Mouse (Mus musculus): ENCODE measurements around the gene Ywhae. TPM values are rescaled to one million over a fixed set of nuclear protein-coding genes. Genes with fewer than 3 reads are reported as not detected.

Ywhae gene
- total and polyA plus RNA-seq, 3 experiments, result 129 to 1,436 (median 421) TPM

GRCm38 (mm10) chr11:75769206-75769605, 36.5 kb downstream of the Ywhae start:
- dilution Hi-C loops (cut with MboI; ENCODE audit: extremely low pct_ligation_motif_present, extremely low pct_unique_long_range_greater_than_20kb, low sequenced_read_pairs) (no loop called here), in situ Hi-C loops (cut with MboI; ENCODE audit: low pct_ligation_motif_present, low pct_unique_long_range_greater_than_20kb, low sequenced_read_pairs) (no loop called here)
- Histone ChIP-seq H3K9me3 (replicated peaks; ENCODE audit: low read length) (no peaks in the 10 kb centered on the region), H3K27me3 (replicated peaks) (peaks cover 9% of the 10 kb centered on the region), H3K27ac (ENCODE audit: insufficient read depth, low read depth) (no peak overlapping the region), H3K36me3 (replicated peaks in 1 of 2; ENCODE audit: control insufficient read depth in 1 of 2, insufficient read depth in 1 of 2, low read length in 1 of 2) (peaks cover 20 to 40% of the 10 kb centered on the region in 2 experiments), H3K9ac (ENCODE audit: insufficient read depth, low read depth) (no peak overlapping the region), H3K4me3 (replicated peaks in 1 of 3; ENCODE audit: low read depth in 2 of 3, low read length in 2 of 3, poor library complexity in 1 of 3) (no peak overlapping the region), H3K4me2 (ENCODE audit: insufficient read depth, low read depth, poor library complexity, severe bottlenecking) (peak overlapping the region; percentile 24), H3K79me2 (replicated peaks; ENCODE audit: control insufficient read depth, extremely low read depth, insufficient read depth, poor library complexity, severe bottlenecking) (peaks cover 9% of the 10 kb centered on the region), H3K4me1 (ENCODE audit: control insufficient read depth in 1 of 2, insufficient read depth in 2 of 2) (peaks cover 5 to 51% of the 10 kb centered on the region in 2 experiments)
- DNase-seq (ENCODE audit: extremely low read depth), result peak; percentile 90
- TF ChIP-seq CTCF (conservative IDR thresholded peaks at IDR 0.05 in 1 of 2, IDR thresholded peaks at IDR 0.05 in 1 of 2; ENCODE audit: low read depth in 2 of 2, low read length in 2 of 2) (peak in 1 of 2 experiments; percentile 49), POLR2AphosphoS2 (IDR thresholded peaks at IDR 0.05; ENCODE audit: low read depth, low read length) (peak; percentile 51; the same call in 1 of the 2 replicates), BHLHE40 (IDR thresholded peaks at IDR 0.05; ENCODE audit: low read depth, low read length) (no peak), CHD1 (IDR thresholded peaks at IDR 0.05; ENCODE audit: low read depth, low read length) (no peak), TBP (conservative IDR thresholded peaks at IDR 0.05; ENCODE audit: low read depth, low read length) (0 out of 2 replicates have a peak, but pooled peaks have one; percentile 27), ZNF384 (IDR thresholded peaks at IDR 0.05; ENCODE audit: low read depth, low read length) (no peak)

DNA sequence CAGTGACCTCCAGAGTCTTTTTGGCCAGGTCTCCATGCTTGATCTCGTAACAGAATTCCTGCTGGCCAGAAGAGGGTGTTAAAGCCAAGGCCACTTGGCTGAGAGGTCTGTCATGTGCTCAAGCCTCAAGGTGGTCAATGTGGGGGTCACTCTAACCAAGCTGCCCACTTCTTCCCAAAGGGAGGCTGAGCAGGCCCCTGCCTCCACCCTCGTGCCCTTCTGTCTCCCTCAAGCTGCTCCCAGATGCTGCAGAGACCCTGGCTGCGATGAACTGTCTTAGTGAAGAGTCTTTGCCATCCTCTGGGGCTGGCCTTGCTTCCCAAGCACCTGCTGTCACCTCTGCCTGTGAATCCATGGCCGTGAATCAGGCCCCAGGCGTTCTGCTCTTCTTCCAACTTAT, 39.9 kb downstream of the Ywhae start:
- Histone ChIP-seq H3K36me3 (replicated peaks in 1 of 2; ENCODE audit: control insufficient read depth in 1 of 2, insufficient read depth in 1 of 2, low read length in 1 of 2) (peaks cover 0 to 8% of the 10 kb centered on the region in 2 experiments), H3K4me1 (ENCODE audit: control insufficient read depth in 1 of 2, insufficient read depth in 2 of 2) (peaks cover 2 to 19% of the 10 kb centered on the region in 2 experiments; a peak in 3 of 4 replicates), H3K79me2 (replicated peaks; ENCODE audit: control insufficient read depth, extremely low read depth, insufficient read depth, poor library complexity, severe bottlenecking) (no peaks in the 10 kb centered on the region), H3K9ac (ENCODE audit: insufficient read depth, low read depth) (no peak overlapping the region), H3K9me3 (replicated peaks; ENCODE audit: low read length) (peaks cover 2% of the 10 kb centered on the region), H3K27me3 (replicated peaks) (peaks cover 26% of the 10 kb centered on the region), H3K4me3 (replicated peaks in 1 of 3; ENCODE audit: low read depth in 2 of 3, low read length in 2 of 3, poor library complexity in 1 of 3) (no peak overlapping the region), H3K4me2 (ENCODE audit: insufficient read depth, low read depth, poor library complexity, severe bottlenecking) (no peak overlapping the region), H3K27ac (ENCODE audit: insufficient read depth, low read depth) (no peak overlapping the region)
- TF ChIP-seq NELFE (IDR thresholded peaks at IDR 0.05; ENCODE audit: low read depth, low read length) (no peak), GABPA (IDR thresholded peaks at IDR 0.05; ENCODE audit: insufficient replicate concordance, low read depth, low read length) (no peak), ZC3H11A (IDR thresholded peaks at IDR 0.05; ENCODE audit: low read depth, low read length) (no peak), IRF4 (IDR thresholded peaks at IDR 0.05; ENCODE audit: low read depth, low read length) (no peak), SMC3 (IDR thresholded peaks at IDR 0.05; ENCODE audit: low read depth, low read length) (no peak), BHLHE40 (IDR thresholded peaks at IDR 0.05; ENCODE audit: low read depth, low read length) (no peak), ETS1 (conservative IDR thresholded peaks at IDR 0.05; ENCODE audit: low read depth, low read length) (no peak), JUND (conservative IDR thresholded peaks at IDR 0.05; ENCODE audit: low read depth, low read length) (no peak), SIN3A (IDR thresholded peaks at IDR 0.05; ENCODE audit: low read length) (no peak), ZMIZ1 (IDR thresholded peaks at IDR 0.05; ENCODE audit: low read depth, low read length) (no peak), HCFC1 (IDR thresholded peaks at IDR 0.05; ENCODE audit: low read depth, low read length) (no peak), MAX (IDR thresholded peaks at IDR 0.05; ENCODE audit: low read length) (no peak), ZNF384 (IDR thresholded peaks at IDR 0.05; ENCODE audit: low read depth, low read length) (no peak), POLR2A (IDR thresholded peaks at IDR 0.05; ENCODE audit: low read depth, low read length) (no peak), ELF1 (IDR thresholded peaks at IDR 0.05; ENCODE audit: low read depth, low read length) (no peak), CTCF (conservative IDR thresholded peaks at IDR 0.05 in 1 of 2, IDR thresholded peaks at IDR 0.05 in 1 of 2; ENCODE audit: low read depth in 2 of 2, low read length in 2 of 2) (no peak), CHD2 (IDR thresholded peaks at IDR 0.05; ENCODE audit: low read length) (no peak), E2F4 (IDR thresholded peaks at IDR 0.05; ENCODE audit: insufficient replicate concordance, low read depth, low read length) (no peak), ZKSCAN1 (IDR thresholded peaks at IDR 0.05; ENCODE audit: borderline replicate concordance, low read depth, low read length) (no peak), RAD21 (IDR thresholded peaks at IDR 0.05; ENCODE audit: low read depth, low read length) (no peak)
- dilution Hi-C loops (cut with MboI; ENCODE audit: extremely low pct_ligation_motif_present, extremely low pct_unique_long_range_greater_than_20kb, low sequenced_read_pairs) (no loop called here), in situ Hi-C loops (cut with MboI; ENCODE audit: low pct_ligation_motif_present, low pct_unique_long_range_greater_than_20kb, low sequenced_read_pairs) (no loop called here)
- no peak for DNase-seq (ENCODE audit: extremely low read depth)

Data from CH12.LX (cell line).